Mouse (Mus musculus): ENCODE measurements around the gene Pax8.

The Pax8 gene

GRCm38 (mm10) chr2:24416668-24417067, 58.7 kb downstream of the Pax8 start:
- DNase-seq (ENCODE audit: low read depth, low spot score) = no peak

- DNase-seq (ENCODE audit: low read depth, low spot score) = no peak
These were observed 61.7 kb downstream of the Pax8 start for GRCm38 (mm10) chr2:24413677-24414076.

GRCm38 (mm10) chr2:24413172-24413571, 62.2 kb downstream of the Pax8 start:
- DNase-seq (ENCODE audit: low read depth, low spot score) = no peak

- peak; percentile 58 for DNase-seq (ENCODE audit: low read depth, low spot score)
These were observed 66.2 kb downstream of the Pax8 start for GRCm38 (mm10) chr2:24409166-24409565.

- DNase-seq (ENCODE audit: low read depth, low spot score) = no peak
These were observed 67.5 kb downstream of the Pax8 start for GRCm38 (mm10) chr2:24407701-24408485.

- DNase-seq (ENCODE audit: low read depth, low spot score) = peak; percentile 75
These were observed 69.9 kb downstream of the Pax8 start for GRCm38 (mm10) chr2:24405345-24406012.

- DNase-seq (ENCODE audit: low read depth, low spot score) = no peak
These were observed 74.7 kb downstream of the Pax8 start for GRCm38 (mm10) chr2:24400711-24401110.

- no peak for DNase-seq (ENCODE audit: low read depth, low spot score)
These were observed 78.3 kb downstream of the Pax8 start for GRCm38 (mm10) chr2:24397115-24397514.

GRCm38 (mm10) chr2:24393251-24393650, 82.1 kb downstream of the Pax8 start:
- DNase-seq (ENCODE audit: low read depth, low spot score) = no peak

GRCm38 (mm10) chr2:24387361-24388283, 87.8 kb downstream of the Pax8 start:
- DNase-seq (ENCODE audit: low read depth, low spot score) = no peak

GRCm38 (mm10) chr2:24386964-24387320, 88.5 kb downstream of the Pax8 start:
- no peak for DNase-seq (ENCODE audit: low read depth, low spot score)

- no peak for DNase-seq (ENCODE audit: low read depth, low spot score)
These were observed 89.0 kb downstream of the Pax8 start for GRCm38 (mm10) chr2:24386158-24386963.

GRCm38 (mm10) chr2:24385111-24385961, 90.1 kb downstream of the Pax8 start:
- no peak for DNase-seq (ENCODE audit: low read depth, low spot score)

GRCm38 (mm10) chr2:24384393-24384792, 91.0 kb downstream of the Pax8 start:
- DNase-seq (ENCODE audit: low read depth, low spot score) = no peak

GRCm38 (mm10) chr2:24383636-24384035, 91.8 kb downstream of the Pax8 start:
- no peak for DNase-seq (ENCODE audit: low read depth, low spot score)

GRCm38 (mm10) chr2:24382456-24383230, 92.8 kb downstream of the Pax8 start:
- DNase-seq (ENCODE audit: low read depth, low spot score) = no peak

- no peak for DNase-seq (ENCODE audit: low read depth, low spot score)
These were observed 96.5 kb downstream of the Pax8 start for GRCm38 (mm10) chr2:24378747-24379450.

Measured in forelimb bud, embryonic 11.5 days (tissue).